Mouse (Mus musculus) thymus, adult 18-20 months (tissue): ENCODE measurements around the gene Mettl16.

Experiments
- DNase-seq, 2 experiments: peaks; one replicate each; pipeline ENCODE4 v3.0.0; 2022; ENCODE audit warnings: mixed read lengths in 2 of 2

Mettl16 gene

DNA sequence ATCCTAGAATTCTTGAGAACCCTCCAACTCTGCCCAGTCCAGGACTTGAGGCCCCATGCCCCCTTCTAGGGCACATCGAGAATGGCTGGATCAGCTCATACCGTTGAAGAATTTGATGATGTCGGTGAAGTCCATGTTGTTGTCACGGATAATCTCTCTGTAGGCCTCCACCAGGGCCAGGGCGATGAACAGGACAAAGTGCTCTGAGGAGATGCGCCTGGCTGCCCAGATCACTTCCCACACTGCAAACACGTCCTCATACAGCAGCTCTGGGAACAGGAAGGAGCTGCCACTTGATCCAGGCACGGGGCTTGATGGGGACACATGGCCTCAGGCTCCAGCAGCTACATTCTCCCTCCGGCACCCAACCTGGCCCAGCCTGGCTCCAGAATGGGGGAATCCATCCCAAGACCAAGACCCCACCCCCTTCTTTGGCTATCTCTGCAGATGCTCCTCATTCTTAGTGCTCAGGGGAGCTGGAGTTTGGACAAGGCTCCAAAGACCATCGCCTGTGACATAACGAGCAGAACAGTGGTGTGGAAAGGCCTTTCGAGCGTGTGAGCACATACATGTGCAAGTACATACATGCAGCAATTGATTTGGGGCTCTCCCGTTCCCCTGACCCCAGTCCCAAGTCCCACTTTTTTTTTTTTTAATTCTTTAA lies 80.5 kb downstream of the Mettl16 start:
- no peak for DNase-seq

DNA sequence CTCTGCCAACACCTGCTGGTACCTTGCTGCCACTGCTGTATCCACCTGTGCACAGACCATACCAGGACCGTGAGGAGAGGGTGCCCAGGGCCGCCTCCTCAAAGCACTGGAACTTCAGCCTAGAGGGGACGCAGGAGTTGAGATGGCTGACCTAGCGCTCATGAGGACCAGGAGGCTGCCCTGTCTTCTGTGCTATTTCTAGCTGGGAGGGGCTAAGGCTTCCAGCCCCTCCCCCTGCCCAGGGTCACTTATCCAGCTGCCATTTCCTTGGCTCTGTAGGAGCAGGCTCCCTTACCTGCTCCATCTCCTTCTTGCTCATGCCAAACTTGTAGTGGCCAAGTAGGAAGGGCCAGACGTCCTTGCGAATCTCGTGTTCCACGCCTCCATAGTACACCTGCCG lies 87.1 kb downstream of the Mettl16 start:
- no peak for DNase-seq

DNA sequence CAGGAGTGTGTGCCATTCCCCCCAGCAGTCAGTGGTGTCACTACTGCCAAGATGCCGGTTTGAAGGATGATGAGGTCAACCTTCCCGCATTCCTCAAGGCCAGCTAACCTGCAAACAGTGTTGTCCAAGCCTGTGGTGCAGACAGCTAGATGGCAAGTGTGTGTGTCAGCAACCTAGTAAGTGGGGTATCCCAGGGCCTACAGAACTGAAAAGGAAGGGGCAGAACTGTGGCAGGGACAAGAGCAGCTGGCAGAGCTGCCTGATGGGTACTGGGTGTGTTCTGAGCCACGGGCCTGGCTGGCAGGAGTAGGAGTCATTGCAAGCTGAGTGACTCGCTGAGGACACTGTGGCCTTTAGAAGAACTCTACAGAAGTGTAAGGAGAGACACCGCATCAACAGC lies 91.5 kb downstream of the Mettl16 start:
- DNase-seq: no peak

DNA sequence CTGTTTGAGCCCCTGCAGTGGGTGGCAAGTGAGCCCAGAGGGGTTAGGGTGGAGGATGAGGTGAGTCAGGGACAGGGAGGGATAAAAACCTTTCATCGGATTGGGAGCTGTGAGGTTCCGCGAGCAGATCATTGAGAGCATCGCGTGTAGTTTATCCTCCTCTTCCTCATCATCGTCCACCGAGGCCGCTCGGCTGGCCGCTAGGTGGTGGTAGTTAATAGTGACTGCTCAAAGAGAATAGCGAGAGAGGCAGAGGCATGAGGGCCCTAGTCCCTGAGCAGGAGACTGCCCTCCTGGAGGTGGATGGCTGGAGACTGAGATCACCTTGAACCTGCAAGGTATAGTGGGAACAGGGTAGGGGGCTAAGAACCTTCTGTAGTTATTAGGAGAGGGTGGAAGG lies 92.8 kb downstream of the Mettl16 start:
- DNase-seq: no peak

DNA sequence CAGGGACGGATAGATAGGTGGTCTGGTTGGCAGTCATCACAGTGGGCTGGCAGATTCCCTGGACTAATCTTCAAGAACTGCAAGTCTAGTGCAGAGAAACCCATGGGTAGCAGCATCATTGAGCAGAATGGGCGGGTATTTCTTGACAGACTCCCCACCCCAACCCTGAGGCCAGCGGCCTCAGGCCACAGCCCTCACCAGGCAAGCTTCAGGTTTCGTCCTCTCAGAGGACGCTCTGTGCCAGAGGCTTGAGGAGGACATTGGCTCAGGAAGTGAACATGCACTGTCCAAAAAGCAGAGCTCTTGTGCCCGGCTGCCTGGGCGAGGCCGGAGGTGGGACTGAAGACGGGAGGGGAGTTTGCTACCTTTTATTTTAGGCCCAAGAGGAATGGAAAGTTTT lies 93.8 kb downstream of the Mettl16 start:
- no peak for DNase-seq

DNA sequence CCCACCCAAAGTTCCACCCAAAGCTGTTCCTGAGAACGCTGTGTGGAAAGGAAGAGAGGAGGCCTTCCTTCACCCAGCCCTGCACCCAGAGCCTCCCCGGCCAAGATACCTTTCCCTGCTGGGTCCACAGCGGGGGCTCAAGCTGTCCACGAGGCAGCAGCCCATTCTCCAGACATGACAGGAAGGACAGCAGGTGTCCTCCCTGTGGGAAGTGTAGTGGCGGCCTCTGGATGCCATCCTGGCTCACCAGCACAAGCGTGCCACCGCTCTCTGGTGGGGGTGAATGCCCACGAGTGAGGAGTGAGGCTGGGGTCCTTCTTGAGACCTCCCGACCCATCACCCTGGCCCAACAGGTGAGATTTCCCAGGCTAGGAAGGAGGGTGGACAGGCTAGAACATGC lies 94.6 kb downstream of the Mettl16 start:
- DNase-seq: no peak

DNA sequence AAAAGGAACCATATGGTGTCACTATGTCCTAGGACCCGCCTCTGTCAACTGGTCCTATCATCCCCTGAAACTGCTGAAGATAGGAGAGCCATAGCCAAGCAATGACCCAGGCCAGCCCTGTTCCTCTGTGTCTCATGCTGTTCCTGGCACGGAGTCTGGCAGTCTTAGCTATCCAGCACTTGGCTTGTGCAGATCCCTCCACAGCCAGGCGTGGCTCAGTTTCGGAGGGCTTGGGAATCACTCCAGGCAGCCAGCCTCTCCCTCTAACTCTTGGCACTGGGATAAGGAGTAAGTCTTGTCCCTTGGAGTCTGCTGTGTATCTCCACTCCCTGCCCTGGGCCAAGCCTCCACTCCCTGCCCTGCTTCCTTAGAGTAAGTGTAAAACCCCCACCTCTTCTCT lies 96.0 kb downstream of the Mettl16 start:
- DNase-seq: no peak

DNA sequence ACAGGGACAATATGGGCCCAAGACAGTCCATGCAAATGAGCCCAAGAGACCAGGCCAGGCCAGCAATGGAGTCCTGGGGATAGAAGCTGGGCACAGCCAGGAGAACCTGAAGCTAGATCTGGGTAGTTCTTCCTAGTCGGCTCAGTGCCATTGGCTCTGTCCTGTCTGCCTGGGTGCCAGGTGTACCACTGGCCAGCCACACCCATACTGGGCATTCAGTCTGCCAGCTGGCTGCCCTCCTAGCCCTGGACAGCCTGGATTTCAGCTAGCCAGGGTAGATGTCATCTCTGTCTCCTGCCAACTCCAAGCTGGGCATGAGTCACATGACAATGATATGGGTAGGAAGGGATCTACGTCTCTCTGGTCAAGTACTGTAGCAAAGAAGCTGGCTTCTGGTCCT lies 96.6 kb downstream of the Mettl16 start:
- DNase-seq: no peak

DNA sequence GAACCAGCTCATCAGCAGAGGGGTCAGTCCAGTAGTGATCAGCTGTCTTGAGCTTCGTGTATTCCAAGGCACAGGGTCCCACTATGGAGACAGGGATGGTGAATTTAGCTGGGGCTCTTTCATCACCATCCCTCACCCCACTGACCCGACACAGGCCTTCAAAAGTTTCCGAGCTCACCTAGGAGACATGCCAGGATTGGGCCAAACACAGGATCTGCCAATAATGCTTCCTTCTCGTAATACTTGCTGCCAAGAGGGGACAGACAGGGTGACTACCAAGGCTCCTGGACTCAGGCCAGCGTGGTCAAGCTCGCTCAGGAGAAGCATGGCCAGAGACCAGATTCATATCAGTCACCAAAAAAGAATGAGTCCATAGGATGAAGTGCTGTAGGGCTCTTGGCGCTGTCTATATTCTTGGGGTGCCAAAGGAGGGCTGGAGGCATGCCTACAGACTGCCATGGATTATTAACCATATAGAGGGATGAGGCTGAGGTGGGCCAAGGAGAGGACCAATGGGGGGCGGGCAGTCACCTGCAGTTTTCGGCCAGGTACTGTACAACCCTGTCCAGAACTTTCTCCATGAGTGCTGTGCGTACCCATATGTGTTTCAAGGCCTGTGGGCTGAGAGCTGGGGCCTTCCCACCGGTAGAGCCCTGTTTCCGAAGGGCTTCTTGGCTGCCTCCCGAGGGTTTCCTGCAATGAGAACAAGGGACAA lies 97.6 kb downstream of the Mettl16 start:
- DNase-seq: no peak

DNA sequence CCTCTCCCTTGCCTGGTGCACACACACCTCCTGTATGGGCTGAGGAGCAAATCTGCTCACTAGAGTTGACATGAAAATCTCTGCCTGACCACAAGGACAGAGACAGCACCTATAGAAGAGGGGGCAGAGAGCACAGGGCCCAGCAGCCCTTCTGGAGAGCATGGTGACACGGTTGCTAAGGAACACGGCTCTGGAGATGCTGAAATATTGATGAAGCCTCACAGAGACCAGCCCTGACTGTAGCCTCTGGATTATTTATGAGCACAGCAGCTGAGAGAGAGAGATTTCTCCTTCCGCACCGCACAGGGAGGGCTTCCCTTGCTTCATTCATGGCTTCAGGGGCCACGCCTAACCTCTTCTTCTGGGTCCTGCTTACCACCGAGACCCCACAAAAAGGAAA lies 99.0 kb downstream of the Mettl16 start:
- no peak for DNase-seq

DNA sequence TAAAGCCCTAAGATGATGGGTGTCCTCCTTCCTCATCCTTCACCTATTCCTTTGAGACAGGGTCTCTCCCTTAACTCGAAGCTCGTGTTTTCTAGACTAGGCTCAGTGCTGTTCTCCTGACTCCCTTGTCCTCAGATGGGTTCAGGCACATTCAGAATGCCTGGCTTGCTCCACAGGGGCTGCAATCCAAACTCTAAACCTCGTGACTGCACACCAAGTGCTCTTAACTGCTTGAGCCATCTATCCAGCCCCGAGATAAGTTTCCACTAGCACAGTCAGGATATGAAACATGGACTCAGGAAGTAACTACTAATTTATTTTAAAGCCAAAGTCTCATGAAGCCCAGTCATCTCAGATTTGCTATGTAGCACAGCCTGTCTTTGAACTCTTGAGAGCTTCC lies 99.9 kb downstream of the Mettl16 start:
- DNase-seq: no peak

DNA sequence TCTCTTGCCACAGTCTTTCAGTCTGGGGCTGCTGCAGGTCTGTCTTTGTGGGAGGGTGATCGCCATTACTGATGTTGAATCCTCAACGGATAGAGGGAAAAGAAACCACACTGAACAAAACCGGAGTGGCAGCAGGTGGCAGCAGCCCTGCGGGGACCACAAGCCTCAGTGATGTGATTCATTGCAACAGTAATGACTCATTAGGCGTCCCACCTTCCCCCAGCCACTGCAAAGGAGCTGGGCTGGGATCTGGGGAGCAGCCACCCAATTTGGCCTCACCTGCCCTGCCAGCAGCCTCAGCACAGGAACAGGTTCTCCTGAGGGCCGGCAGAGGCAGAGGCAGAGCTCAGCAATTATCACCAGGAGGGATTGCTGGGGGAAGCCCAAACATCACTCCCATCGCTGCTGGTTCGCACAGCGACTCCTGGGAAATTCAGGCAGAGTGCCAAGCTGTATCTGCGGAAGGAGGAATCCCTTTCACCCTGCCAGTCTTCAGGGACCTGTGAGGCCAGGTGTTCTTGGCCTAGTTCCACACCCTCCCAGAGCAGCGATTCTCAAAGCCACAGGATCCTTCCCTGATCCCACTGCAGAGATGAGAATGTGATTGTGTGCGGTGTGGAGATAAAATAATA lies 100.5 kb downstream of the Mettl16 start:
- DNase-seq: no peak

DNA sequence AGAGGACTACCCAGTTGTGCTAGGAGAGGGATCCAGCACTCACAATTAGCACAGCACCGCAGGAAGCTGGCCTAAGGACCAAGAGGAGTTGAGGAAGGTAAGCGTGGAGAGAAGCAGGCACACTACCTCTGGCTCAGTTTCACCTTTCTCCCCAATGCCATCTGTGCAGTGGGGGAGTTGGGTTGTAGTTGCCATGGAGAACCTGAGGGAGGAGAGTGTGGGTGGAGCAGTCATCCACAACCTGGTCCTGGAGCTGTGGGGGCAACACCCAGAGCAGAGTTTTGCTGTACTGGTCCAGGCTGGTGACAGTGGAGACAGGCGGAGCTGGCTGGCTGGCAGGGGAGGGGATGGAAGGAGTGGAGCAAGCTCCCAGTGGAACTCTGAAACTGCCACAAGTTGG lies 104.0 kb downstream of the Mettl16 start:
- DNase-seq: no peak

DNA sequence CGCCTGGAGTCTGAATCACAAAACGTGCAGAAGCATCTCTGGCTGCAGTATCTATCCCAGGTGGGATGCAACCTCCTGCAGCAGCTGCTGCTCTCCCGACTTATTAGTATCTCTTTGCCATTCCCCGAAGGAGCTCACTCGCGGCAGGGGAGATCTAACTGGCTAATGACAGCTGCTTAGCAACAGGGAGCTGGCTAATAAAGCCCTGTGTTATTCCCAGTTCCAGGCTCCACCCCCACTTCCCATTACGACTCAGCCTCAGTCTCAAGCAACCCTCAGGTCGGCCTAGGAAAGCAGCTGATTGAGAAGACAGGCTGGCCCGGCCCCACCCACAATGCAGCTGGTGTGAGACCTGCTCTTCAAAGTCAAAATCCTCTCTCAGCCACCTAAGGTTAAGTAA lies 106.2 kb downstream of the Mettl16 start:
- DNase-seq: no peak
